Mouse (Mus musculus): ENCODE results near the gene Cd37. TPM values are rescaled to one million over a fixed set of nuclear protein-coding genes. Genes with fewer than 3 reads are reported as not detected.

The Cd37 gene
- 16.4 and 19.3 TPM in 2 replicates for polyA plus RNA-seq (2015; fragmentation: Nextera tagmentation; extraction: Ambion mirVana)

- peak within 1 kb of the TSS; percentile 75 for H3K27ac ChIP-seq (ENCODE audit: low read length)
- ATAC-seq (ENCODE audit: low read depth): peak; percentile 49; the same call in 1 of the 2 replicates
- H3K36me3 ChIP-seq (ENCODE audit: control insufficient read depth, insufficient read depth): no peaks in the 10 kb centered on the region
- peaks cover 13% of the 10 kb centered on the region for H3K4me1 ChIP-seq (ENCODE audit: control insufficient read depth, low read depth, low read length)
- whole genome bisulfite sequencing (ENCODE audit: insufficient replicate concordance): 9% methylated on average over 20 of the region's 20 CpGs
- H3K4me2 ChIP-seq (ENCODE audit: low read depth, low read length): peak within 1 kb of the TSS; percentile 62
- H3K9me3 ChIP-seq (replicated peaks; ENCODE audit: control insufficient read depth, low read length): no peaks in the 10 kb centered on the region
- peak within 1 kb of the TSS; percentile 29 for H3K9ac ChIP-seq (ENCODE audit: low read depth, low read length)
- H3K4me3 ChIP-seq (ENCODE audit: low read depth, low read length): peak within 1 kb of the TSS; percentile 49
- no peaks in the 10 kb centered on the region for H3K27me3 ChIP-seq (ENCODE audit: control insufficient read depth, insufficient read depth, low read depth, low read length)
Measured at GRCm38 (mm10) chr7:45238723-45239496, at the start of gene Cd37. Gene Cd37, minus strand, starts transcription at chr7:45239115.

- no peak overlapping the region for H3K4me2 ChIP-seq (ENCODE audit: low read depth, low read length)
- no peaks in the 10 kb centered on the region for H3K9me3 ChIP-seq (replicated peaks; ENCODE audit: control insufficient read depth, low read length)
- H3K27me3 ChIP-seq (ENCODE audit: control insufficient read depth, insufficient read depth, low read depth, low read length): no peaks in the 10 kb centered on the region
- ATAC-seq (ENCODE audit: low read depth): no peak
- H3K9ac ChIP-seq (ENCODE audit: low read depth, low read length): no peak overlapping the region
- no peaks in the 10 kb centered on the region for H3K36me3 ChIP-seq (ENCODE audit: control insufficient read depth, insufficient read depth)
- H3K4me3 ChIP-seq (ENCODE audit: low read depth, low read length): no peak overlapping the region
- no peak overlapping the region for H3K27ac ChIP-seq (ENCODE audit: low read length)
- 75% methylated on average over 13 of the region's 13 CpGs for WGBS (ENCODE audit: insufficient replicate concordance)
- no peaks in the 10 kb centered on the region for H3K4me1 ChIP-seq (ENCODE audit: control insufficient read depth, low read depth, low read length)
Measured at GRCm38 (mm10) chr7:45286486-45286885, 47.6 kb upstream of the Cd37 start.

- 4% methylated on average over 44 of the region's 44 CpGs for WGBS (ENCODE audit: insufficient replicate concordance)
- H3K4me1 ChIP-seq (ENCODE audit: control insufficient read depth, low read depth, low read length): no peaks in the 10 kb centered on the region; the same call in 1 of the 2 replicates
- H3K27ac ChIP-seq (ENCODE audit: low read length): no peak within 1 kb of the TSS
- no peaks in the 10 kb centered on the region for H3K36me3 ChIP-seq (ENCODE audit: control insufficient read depth, insufficient read depth)
- no peaks in the 10 kb centered on the region for H3K27me3 ChIP-seq (ENCODE audit: control insufficient read depth, insufficient read depth, low read depth, low read length)
- peak within 1 kb of the TSS; percentile 66 for H3K4me2 ChIP-seq (ENCODE audit: low read depth, low read length)
- H3K9me3 ChIP-seq (replicated peaks; ENCODE audit: control insufficient read depth, low read length): no peaks in the 10 kb centered on the region
- ATAC-seq (ENCODE audit: low read depth): peak; percentile 41
- peak within 1 kb of the TSS; percentile 18; the same call in 1 of the 2 replicates for H3K9ac ChIP-seq (ENCODE audit: low read depth, low read length)
- H3K4me3 ChIP-seq (ENCODE audit: low read depth, low read length): peak within 1 kb of the TSS; percentile 55
Measured at GRCm38 (mm10) chr7:45277136-45277760, 38.3 kb upstream of the Cd37 start, which contains the start of gene Slc6a21. Gene Slc6a21, plus strand, starts transcription at chr7:45277513.

DNA sequence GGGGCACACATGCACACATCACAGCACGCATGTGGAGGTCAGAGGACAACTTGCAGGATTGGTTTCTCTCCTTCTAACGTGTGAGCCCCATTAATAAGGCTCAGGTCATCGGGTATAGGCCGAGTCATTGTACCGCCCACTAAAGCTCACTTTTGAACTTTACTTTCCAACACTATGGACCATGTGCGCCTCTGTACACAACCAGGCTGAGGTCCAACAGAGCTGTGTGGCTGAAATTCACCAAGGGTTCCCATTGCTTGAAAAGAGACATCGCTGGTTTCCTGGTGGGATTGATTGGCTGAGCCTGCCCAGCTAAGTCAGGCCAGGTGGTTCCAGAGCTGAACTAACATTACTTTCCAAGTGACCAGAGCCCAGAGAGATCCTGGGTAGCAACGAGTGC lies 34.8 kb upstream of the Cd37 start:
- peak; percentile 67 for ATAC-seq (ENCODE audit: low read depth)
- H3K4me3 ChIP-seq (ENCODE audit: low read depth, low read length): no peak overlapping the region
- no peaks in the 10 kb centered on the region for H3K27me3 ChIP-seq (ENCODE audit: control insufficient read depth, insufficient read depth, low read depth, low read length)
- H3K27ac ChIP-seq (ENCODE audit: low read length): no peak overlapping the region
- H3K4me1 ChIP-seq (ENCODE audit: control insufficient read depth, low read depth, low read length): no peaks in the 10 kb centered on the region; the same call in 1 of the 2 replicates
- H3K4me2 ChIP-seq (ENCODE audit: low read depth, low read length): no peak overlapping the region
- WGBS (ENCODE audit: insufficient replicate concordance): 66% methylated on average over 8 of the region's 8 CpGs
- no peaks in the 10 kb centered on the region for H3K36me3 ChIP-seq (ENCODE audit: control insufficient read depth, insufficient read depth)
- no peak overlapping the region for H3K9ac ChIP-seq (ENCODE audit: low read depth, low read length)
- H3K9me3 ChIP-seq (replicated peaks; ENCODE audit: control insufficient read depth, low read length): no peaks in the 10 kb centered on the region

- Histone ChIP-seq H3K9me3 (replicated peaks; ENCODE audit: control insufficient read depth, low read length) (no peaks in the 10 kb centered on the region), H3K4me3 (ENCODE audit: low read depth, low read length) (no peak overlapping the region), H3K4me1 (ENCODE audit: control insufficient read depth, low read depth, low read length) (no peaks in the 10 kb centered on the region; the same call in 1 of the 2 replicates), H3K27me3 (ENCODE audit: control insufficient read depth, insufficient read depth, low read depth, low read length) (no peaks in the 10 kb centered on the region), H3K27ac (ENCODE audit: low read length) (no peak overlapping the region), H3K9ac (ENCODE audit: low read depth, low read length) (no peak overlapping the region), H3K4me2 (ENCODE audit: low read depth, low read length) (no peak overlapping the region), H3K36me3 (ENCODE audit: control insufficient read depth, insufficient read depth) (no peaks in the 10 kb centered on the region)
- WGBS (ENCODE audit: insufficient replicate concordance): 57% methylated on average over 10 of the region's 10 CpGs
- no peak for ATAC-seq (ENCODE audit: low read depth)
Measured at GRCm38 (mm10) chr7:45272786-45273412, 34.0 kb upstream of the Cd37 start.

- ATAC-seq (ENCODE audit: low read depth): no peak
- H3K9ac ChIP-seq (ENCODE audit: low read depth, low read length): no peak overlapping the region
Measured at GRCm38 (mm10) chr7:45265518-45265917, 26.6 kb upstream of the Cd37 start.

DNA sequence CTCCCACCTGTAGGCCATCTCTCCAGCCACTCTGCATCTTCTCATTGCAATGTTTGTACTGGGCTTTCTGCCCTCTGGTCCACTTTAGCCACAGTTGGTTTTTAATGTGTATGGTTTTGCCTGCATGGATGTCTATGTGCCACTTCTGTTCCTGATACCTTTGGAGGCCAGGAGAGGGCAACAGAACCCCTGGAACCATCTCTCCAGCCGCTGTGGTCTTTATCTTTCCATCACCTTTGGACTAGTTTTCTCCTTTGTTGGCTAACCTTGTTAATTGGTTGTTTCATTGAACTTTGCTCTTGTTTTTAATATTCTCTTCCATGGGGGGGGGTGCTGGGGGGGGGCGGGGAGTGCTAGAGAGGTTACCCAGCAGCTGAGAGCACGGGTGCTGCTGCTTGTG lies 25.4 kb upstream of the Cd37 start:
- Histone ChIP-seq H3K4me2 (ENCODE audit: low read depth, low read length) (no peak overlapping the region), H3K9me3 (replicated peaks; ENCODE audit: control insufficient read depth, low read length) (no peaks in the 10 kb centered on the region), H3K9ac (ENCODE audit: low read depth, low read length) (no peak overlapping the region), H3K36me3 (ENCODE audit: control insufficient read depth, insufficient read depth) (no peaks in the 10 kb centered on the region), H3K27me3 (ENCODE audit: control insufficient read depth, insufficient read depth, low read depth, low read length) (no peaks in the 10 kb centered on the region), H3K4me3 (ENCODE audit: low read depth, low read length) (no peak overlapping the region), H3K4me1 (ENCODE audit: control insufficient read depth, low read depth, low read length) (no peaks in the 10 kb centered on the region), H3K27ac (ENCODE audit: low read length) (no peak overlapping the region)
- no peak for ATAC-seq (ENCODE audit: low read depth)
- WGBS (ENCODE audit: insufficient replicate concordance): 55% methylated on average over 3 of the region's 3 CpGs

More at GRCm38 (mm10) chr7:45265518-45265917, 26.6 kb upstream of the Cd37 start:
- no peaks in the 10 kb centered on the region for H3K27me3 ChIP-seq (ENCODE audit: control insufficient read depth, insufficient read depth, low read depth, low read length)
- H3K4me2 ChIP-seq (ENCODE audit: low read depth, low read length): no peak overlapping the region
- WGBS (ENCODE audit: insufficient replicate concordance): 45% methylated on average over 1 of the region's 1 CpGs
- no peaks in the 10 kb centered on the region for H3K36me3 ChIP-seq (ENCODE audit: control insufficient read depth, insufficient read depth)
- no peaks in the 10 kb centered on the region for H3K9me3 ChIP-seq (replicated peaks; ENCODE audit: control insufficient read depth, low read length)
- H3K4me3 ChIP-seq (ENCODE audit: low read depth, low read length): no peak overlapping the region
- H3K27ac ChIP-seq (ENCODE audit: low read length): no peak overlapping the region
- no peaks in the 10 kb centered on the region for H3K4me1 ChIP-seq (ENCODE audit: control insufficient read depth, low read depth, low read length)

- ATAC-seq (ENCODE audit: low read depth): no peak
- no peak overlapping the region for H3K9ac ChIP-seq (ENCODE audit: low read depth, low read length)
- no peaks in the 10 kb centered on the region for H3K27me3 ChIP-seq (ENCODE audit: control insufficient read depth, insufficient read depth, low read depth, low read length)
- no peaks in the 10 kb centered on the region for H3K4me1 ChIP-seq (ENCODE audit: control insufficient read depth, low read depth, low read length)
- H3K36me3 ChIP-seq (ENCODE audit: control insufficient read depth, insufficient read depth): no peaks in the 10 kb centered on the region
- H3K4me2 ChIP-seq (ENCODE audit: low read depth, low read length): no peak overlapping the region
- H3K27ac ChIP-seq (ENCODE audit: low read length): no peak overlapping the region
- no peaks in the 10 kb centered on the region for H3K9me3 ChIP-seq (replicated peaks; ENCODE audit: control insufficient read depth, low read length)
- WGBS (ENCODE audit: insufficient replicate concordance): 59% methylated on average over 7 of the region's 7 CpGs
- H3K4me3 ChIP-seq (ENCODE audit: low read depth, low read length): no peak overlapping the region
Measured at GRCm38 (mm10) chr7:45263006-45263607, 24.2 kb upstream of the Cd37 start.

Measured in liver, embryonic 16.5 days (tissue).